Mouse (Mus musculus) heart, postnatal 25 days (tissue): ENCODE measurements at regions not wholly inside any gene's neighbourhood (a gene's known extent, or its start where the extent isn't known, plus 50 kb on each side); places are given as distances from the start of the nearest gene placed in this dataset.

Source experiments
- DNase-seq: peaks from one replicate; pipeline ENCODE4 v3.0.0; 2022; ENCODE audit warnings: low spot score
- intact Hi-C: fragments of 180-260 bp; cut with DNase I; formaldehyde crosslinking; loops from one replicate; pipeline ENCODE4 v1.15.1; 2025
- microRNA-seq: library from miRNA; unstranded; fragments of <30 nt; microRNA quantifications from one replicate; pipeline ENCODE4 v1.2.0, GENCODE M21; 2022

DNA sequence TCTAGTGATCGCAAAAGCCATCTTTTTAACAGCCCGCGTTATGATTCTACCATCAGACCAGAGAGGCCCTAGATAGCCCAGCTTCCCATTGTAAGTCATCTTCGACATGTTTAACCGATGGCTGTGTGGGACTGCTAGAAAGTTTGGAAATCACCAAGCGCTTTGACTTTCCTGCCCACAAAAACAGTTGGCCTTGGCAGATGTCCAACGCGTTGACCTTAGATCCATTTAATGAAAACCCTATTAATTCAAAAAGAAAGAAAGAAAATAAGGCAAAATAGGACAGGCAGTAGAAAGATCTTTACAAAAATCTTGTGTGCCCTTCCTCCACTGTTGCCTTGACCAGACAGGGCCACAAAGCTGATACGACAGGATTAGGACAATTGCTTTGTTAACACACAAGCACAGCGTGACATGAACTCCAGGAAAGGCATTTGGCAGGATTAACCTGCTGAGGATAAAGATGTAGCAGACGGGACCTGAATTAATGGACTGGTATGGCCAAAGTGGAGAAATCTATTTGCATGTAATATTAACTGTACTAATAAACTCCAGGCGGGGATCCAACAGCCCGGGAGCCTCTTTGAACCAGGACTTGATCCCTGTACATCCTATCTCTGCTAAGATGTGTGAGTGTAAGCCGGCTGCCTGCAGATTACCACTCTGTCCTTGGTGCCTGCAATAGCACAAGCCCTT lies 69.0 kb upstream of the Topaz1 start:
- intact Hi-C loops, result no loop called here
- no peak for DNase-seq

DNA sequence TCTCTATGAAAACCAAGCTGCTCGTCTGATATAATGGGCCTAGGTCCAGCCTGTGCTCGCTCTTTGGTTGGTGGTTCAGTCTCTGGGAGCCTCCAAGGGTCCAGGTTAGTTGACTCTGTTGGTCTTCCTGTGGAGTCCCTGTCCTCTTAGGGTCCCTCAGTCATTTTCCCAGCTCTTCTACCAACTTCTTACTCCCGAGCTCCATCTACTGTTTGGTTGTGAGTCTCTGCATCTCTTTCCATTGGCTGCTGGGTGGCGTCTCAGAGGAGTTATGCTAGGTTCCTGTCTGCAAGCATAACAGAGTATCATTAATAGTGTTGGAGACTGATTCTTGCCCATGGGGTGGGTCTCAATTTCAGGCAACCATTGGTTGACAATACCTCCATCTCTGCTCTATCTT lies 60.0 kb upstream of the Topaz1 start:
- DNase-seq, result no peak
- intact Hi-C loops, result loop anchor here (2.0 to 10.0 kb wide), 2 partner anchors 72 to 262 kb away; no protein-coding TSS in a partner anchor

DNA sequence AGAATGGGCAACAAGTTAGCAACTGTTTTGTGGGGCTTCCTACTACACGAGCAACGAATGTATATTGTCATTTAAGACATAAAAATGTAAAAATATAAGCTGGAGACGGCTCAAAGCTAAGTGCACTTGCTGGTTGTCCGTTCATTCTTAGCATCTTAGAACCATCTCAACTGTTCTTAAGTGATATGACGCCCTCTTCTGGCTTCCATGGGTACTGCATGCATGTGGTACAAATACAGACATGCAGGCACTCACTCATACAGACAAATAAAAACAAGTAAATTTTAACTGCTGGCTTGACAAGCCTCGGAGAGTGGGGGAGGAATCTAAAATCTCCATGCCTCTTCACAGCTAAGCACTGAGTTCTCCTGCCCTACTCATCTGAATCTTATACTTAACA lies 55.3 kb upstream of the Topaz1 start:
- DNase-seq, result no peak
- intact Hi-C loops, result no loop called here

DNA sequence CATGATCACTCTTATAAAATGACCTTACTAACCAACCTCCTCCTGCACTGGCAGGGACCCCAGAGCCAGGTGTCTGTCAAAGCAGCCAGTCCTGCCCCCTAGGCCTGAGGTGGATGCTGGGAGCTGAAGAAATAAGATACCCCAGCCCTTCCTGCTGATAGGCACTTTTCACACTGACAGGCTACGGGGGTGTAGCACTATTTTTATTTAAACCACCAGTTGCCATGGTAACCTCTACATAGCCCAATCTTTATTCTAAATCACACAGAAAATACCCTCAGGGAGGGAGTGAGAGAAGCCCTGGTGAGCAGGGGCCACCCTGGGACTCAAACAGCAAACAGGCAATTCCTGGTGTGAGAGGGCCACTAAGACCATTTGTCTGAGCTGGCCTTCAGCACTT lies 51.4 kb upstream of the Topaz1 start:
- intact Hi-C loops, result no loop called here
- DNase-seq, result no peak

Small RNAs in the stretch of these regions (microRNA-seq; reads per million reads assigned to microRNA genes)
- 89.5 reads per million, percentile 55 among the genes with 10 or more reads in this experiment for gene Mir138-1
